Mouse (Mus musculus): Measurements from ENCODE around the gene Ywhag.

DNA sequence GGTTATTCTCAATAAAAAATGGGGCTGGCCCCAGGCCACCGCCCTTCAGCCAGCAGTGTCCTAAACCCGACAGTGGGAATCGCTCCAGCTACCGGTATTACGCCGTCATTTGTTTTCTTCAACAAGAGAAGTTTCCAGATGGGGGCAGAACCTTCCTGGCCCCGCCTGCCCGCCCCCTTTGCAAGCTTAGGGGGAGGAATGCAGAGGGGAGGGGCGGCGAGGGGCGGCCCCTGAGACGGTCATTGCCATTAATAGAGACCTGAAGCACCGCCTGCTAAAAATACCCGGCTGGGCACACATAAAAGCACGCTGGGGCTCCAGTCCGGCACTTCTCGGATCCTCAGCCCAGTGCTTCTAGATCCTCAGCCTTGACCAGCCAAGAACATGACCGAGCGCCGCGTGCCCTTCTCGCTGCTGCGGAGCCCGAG, 46.7 kb downstream of the Ywhag start, which contains the start of gene Hspb1:
- TF ChIP-seq CTCF (conservative IDR thresholded peaks at IDR 0.05; ENCODE audit: insufficient read depth, insufficient read length, low read depth, low read length), result no peak
- peak; percentile 55 for TF ChIP-seq POLR2A (IDR thresholded peaks at IDR 0.05; ENCODE audit: low read depth, low read length)
